8 mouse cellular contexts compared by ENCODE assay signal in the genomic region with DNA sequence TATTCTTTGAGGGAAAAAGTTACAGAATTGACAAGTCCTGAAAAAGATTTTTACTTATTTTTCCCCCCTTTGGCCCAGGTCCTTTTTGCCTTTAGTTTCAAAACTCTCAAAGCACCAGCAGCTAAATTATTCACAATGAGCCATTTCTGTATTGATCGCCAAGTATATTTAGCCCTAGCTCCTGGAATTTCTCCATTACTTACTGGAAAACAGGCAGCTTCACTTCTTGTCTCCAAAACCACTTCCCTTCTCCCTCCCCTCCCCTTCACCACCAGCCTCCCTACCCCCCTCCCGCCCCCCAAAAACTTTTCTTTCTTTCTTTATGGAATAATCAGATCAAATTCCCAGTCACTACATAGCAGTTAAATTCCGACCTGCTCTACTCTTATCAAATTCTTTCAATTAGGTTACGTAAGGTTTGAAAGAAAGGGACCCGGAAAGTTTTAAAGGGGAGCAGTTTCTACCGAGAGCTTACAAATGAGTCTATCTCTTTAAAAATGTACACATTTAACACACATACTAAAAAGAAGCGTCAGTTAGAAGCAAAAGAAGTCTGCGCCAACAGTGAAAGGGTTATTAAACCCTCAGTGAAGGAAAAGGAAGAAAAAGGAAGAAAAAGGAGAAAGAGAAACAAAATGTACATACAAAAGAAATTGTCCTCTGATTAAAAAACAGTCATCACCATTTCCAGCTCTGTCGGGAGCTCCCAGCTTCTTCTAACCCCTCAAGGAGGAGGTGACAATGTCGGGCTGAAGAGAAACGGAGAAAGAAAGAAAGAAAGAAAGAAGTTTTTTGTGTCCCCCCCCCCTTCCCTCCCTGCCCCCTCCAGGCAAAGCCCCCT. TPM values are rescaled to one million over a fixed set of nuclear protein-coding genes. Genes with fewer than 3 reads are reported as not detected.
DNase-seq lines count a peak whose midpoint lies in the region; ATAC-seq lines count a peak whose summit lies in the region.

No protein-coding gene starts in this region.

- H3K36me3 ChIP-seq in kidney, embryonic 16.5 days (ENCODE audit: insufficient read depth, low read length) = no peaks in the 10 kb centered on the region
- no peaks in the 10 kb centered on the region for H3K36me3 ChIP-seq in intestine, embryonic 15.5 days
- no peaks in the 10 kb centered on the region for H3K36me3 ChIP-seq in neural tube, embryonic 13.5 days

- no peaks in the 10 kb centered on the region for H3K9me3 ChIP-seq in kidney, embryonic 16.5 days (ENCODE audit: low read length)
- H3K9me3 ChIP-seq in intestine, embryonic 15.5 days = no peaks in the 10 kb centered on the region
- no peaks in the 10 kb centered on the region for H3K9me3 ChIP-seq in neural tube, embryonic 13.5 days

- ATAC-seq in kidney, embryonic 16.5 days (ENCODE audit: low FRiP score, low TSS enrichment) = no peak
- no peak for ATAC-seq in intestine, embryonic 15.5 days
- no peak for ATAC-seq in neural tube, embryonic 13.5 days (ENCODE audit: low read depth)
- ATAC-seq in erythroid progenitor cell, adult 5-6 weeks (replicated peaks; ENCODE audit: low FRiP score, poor library complexity, severe bottlenecking) = no peak
- no peak for ATAC-seq in megakaryocyte-erythroid progenitor cell, adult 5-6 weeks (replicated peaks; ENCODE audit: low FRiP score, low TSS enrichment, poor library complexity, severe bottlenecking)

- H3K4me2 ChIP-seq in kidney, embryonic 16.5 days (replicated peaks; ENCODE audit: low read depth, low read length) = peak overlapping the region; percentile 77
- H3K4me2 ChIP-seq in intestine, embryonic 15.5 days (replicated peaks) = peak overlapping the region; percentile 74
- peak overlapping the region; percentile 76 for H3K4me2 ChIP-seq in neural tube, embryonic 13.5 days

- H3K9ac ChIP-seq in kidney, embryonic 16.5 days (replicated peaks; ENCODE audit: low read length) = peak overlapping the region; percentile 59
- peak overlapping the region; percentile 40 for H3K9ac ChIP-seq in intestine, embryonic 15.5 days
- peak overlapping the region; percentile 81 for H3K9ac ChIP-seq in neural tube, embryonic 13.5 days

- peak overlapping the region; percentile 69 for H3K4me3 ChIP-seq in kidney, embryonic 16.5 days (ENCODE audit: low read length)
- peak overlapping the region; percentile 71 for H3K4me3 ChIP-seq in intestine, embryonic 15.5 days (replicated peaks)
- H3K4me3 ChIP-seq in neural tube, embryonic 13.5 days = peak overlapping the region; percentile 76

- H3K27me3 ChIP-seq in kidney, embryonic 16.5 days (ENCODE audit: insufficient read depth, low read length) = no peaks in the 10 kb centered on the region
- H3K27me3 ChIP-seq in intestine, embryonic 15.5 days (replicated peaks) = no peaks in the 10 kb centered on the region
- no peaks in the 10 kb centered on the region for H3K27me3 ChIP-seq in neural tube, embryonic 13.5 days

- peak overlapping the region; percentile 66; the same call in 1 of the 2 replicates for H3K27ac ChIP-seq in kidney, embryonic 16.5 days (ENCODE audit: low read length)
- H3K27ac ChIP-seq in intestine, embryonic 15.5 days = 0 out of 2 replicates have a peak overlapping the region, but pooled peaks have one; percentile 13
- H3K27ac ChIP-seq in neural tube, embryonic 13.5 days (replicated peaks) = no peak overlapping the region

- DNase-seq in kidney, postnatal 10 days = no peak
- peak; percentile 7 for DNase-seq in embryo, embryonic 9.5 days (ENCODE audit: extremely low spot score)
- no peak for DNase-seq in urinary bladder, adult 18-20 months (ENCODE audit: low spot score in 2 of 2)

- H3K4me1 ChIP-seq in kidney, embryonic 16.5 days (ENCODE audit: insufficient read depth, low read length) = peaks cover 5% of the 10 kb centered on the region
- H3K4me1 ChIP-seq in intestine, embryonic 15.5 days (replicated peaks) = no peaks in the 10 kb centered on the region
- peaks cover 31% of the 10 kb centered on the region for H3K4me1 ChIP-seq in neural tube, embryonic 13.5 days (replicated peaks)

- 1% methylated on average over 11 of the region's 11 CpGs for WGBS in kidney, embryonic 16.5 days
- 1% methylated on average over 11 of the region's 11 CpGs for WGBS in intestine, embryonic 15.5 days
- WGBS in neural tube, embryonic 13.5 days = 2% methylated on average over 11 of the region's 11 CpGs

RNA-seq across cellular contexts. Expression of a gene that starts 1.8 kb away (rescaled TPM):
- polyA plus RNA-seq in kidney, embryonic 16.5 days (2015; fragmentation: Nextera tagmentation; extraction: Ambion mirVana) = 3.5 and 6.1 TPM in 2 replicates
- 2.2 and 2.5 TPM in 2 replicates for polyA plus RNA-seq in intestine, embryonic 15.5 days (2015; fragmentation: Nextera tagmentation; extraction: Ambion mirVana)
- polyA plus RNA-seq in neural tube, embryonic 13.5 days (2015; fragmentation: Nextera tagmentation; extraction: Ambion mirVana) = 4.4 and 5.0 TPM in 2 replicates
- total RNA-seq in erythroid progenitor cell, adult 5-6 weeks (2015; ENCODE audit: low replicate concordance) = 0.36 and 5.9 TPM in 2 replicates
- total RNA-seq in erythroid progenitor cell, adult 5-6 weeks (2017; ENCODE audit: low replicate concordance) = 3.7 and 5.9 TPM in 2 replicates
- total RNA-seq in megakaryocyte-erythroid progenitor cell, adult 5-6 weeks (2014; fragmentation: Nextera tagmentation) = 13.0 and 23.5 TPM in 2 replicates
- total RNA-seq in megakaryocyte-erythroid progenitor cell, adult 5-6 weeks (2017) = 9.6 and 27.9 TPM in 2 replicates
